Mouse (Mus musculus) liver, postnatal 0 days (tissue): ENCODE measurements around the gene Crebzf.

Experiments used
- CTCF ChIP-seq: sonication (generic); IDR thresholded peaks from 2 replicates; pipeline ENCODE4 v1.5.1; 2016; ENCODE audit warnings: antibody characterized with exemption, low read depth
- EP300 ChIP-seq: IDR thresholded peaks from 2 replicates; pipeline ENCODE4 v1.6.1; 2016; ENCODE audit warnings: antibody characterized with exemption, low read depth, mild to moderate bottlenecking

GRCm38 (mm10) chr7:90432221-90432620 is 10.3 kb upstream of the Crebzf start:
- no peak for TF ChIP-seq CTCF
- no peak for TF ChIP-seq EP300
